Mouse (Mus musculus): Measurements from ENCODE around the gene Me1. TPM values are rescaled to one million over a fixed set of nuclear protein-coding genes. Genes with fewer than 3 reads are reported as not detected.

The Me1 gene
- polyA plus RNA-seq, 1 experiment from 2014 or later = 17.3 TPM

DNA sequence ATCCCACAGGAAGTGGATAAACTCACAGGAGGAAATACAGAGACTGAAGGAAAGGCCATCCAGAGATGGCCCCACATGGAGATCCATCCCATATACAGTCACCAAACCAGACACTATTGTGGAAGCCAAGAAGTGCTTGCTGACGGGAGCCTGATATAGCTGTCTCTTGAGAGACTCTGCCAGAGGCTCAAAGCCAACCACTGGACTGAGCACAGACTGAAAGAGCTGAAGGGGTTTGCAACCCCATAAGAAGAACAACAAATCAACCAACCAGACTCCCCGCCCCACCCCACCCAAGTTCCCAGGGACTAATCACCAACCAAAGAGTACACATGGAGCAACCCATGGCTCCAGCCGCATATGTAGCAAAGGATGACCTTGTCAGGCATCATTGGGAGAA is 19.5 kb downstream of the Me1 start:
- Histone ChIP-seq H3K9me3 (replicated peaks) (no peaks in the 10 kb centered on the region), H3K27me3 (no peaks in the 10 kb centered on the region), H3K4me3 (replicated peaks) (no peak overlapping the region), H3K36me3 (no peaks in the 10 kb centered on the region), H3K4me1 (no peaks in the 10 kb centered on the region), H3K4me2 (no peak overlapping the region), H3K9ac (no peak overlapping the region), H3K27ac (no peak overlapping the region)
- 90% methylated on average over 3 of the region's 3 CpGs for WGBS
- no peak for ATAC-seq (replicated peaks; ENCODE audit: low FRiP score)

GRCm38 (mm10) chr9:86675426-86675825 is 20.3 kb downstream of the Me1 start:
- H3K4me3 ChIP-seq (replicated peaks) = no peak overlapping the region
- 90% methylated on average over 2 of the region's 2 CpGs for WGBS
- no peak overlapping the region for H3K4me2 ChIP-seq
- H3K27ac ChIP-seq = no peak overlapping the region
- H3K4me1 ChIP-seq = no peaks in the 10 kb centered on the region
- no peaks in the 10 kb centered on the region for H3K9me3 ChIP-seq (replicated peaks)
- no peaks in the 10 kb centered on the region for H3K36me3 ChIP-seq
- H3K27me3 ChIP-seq = no peaks in the 10 kb centered on the region
- H3K9ac ChIP-seq = no peak overlapping the region
- ATAC-seq (replicated peaks; ENCODE audit: low FRiP score) = no peak

DNA sequence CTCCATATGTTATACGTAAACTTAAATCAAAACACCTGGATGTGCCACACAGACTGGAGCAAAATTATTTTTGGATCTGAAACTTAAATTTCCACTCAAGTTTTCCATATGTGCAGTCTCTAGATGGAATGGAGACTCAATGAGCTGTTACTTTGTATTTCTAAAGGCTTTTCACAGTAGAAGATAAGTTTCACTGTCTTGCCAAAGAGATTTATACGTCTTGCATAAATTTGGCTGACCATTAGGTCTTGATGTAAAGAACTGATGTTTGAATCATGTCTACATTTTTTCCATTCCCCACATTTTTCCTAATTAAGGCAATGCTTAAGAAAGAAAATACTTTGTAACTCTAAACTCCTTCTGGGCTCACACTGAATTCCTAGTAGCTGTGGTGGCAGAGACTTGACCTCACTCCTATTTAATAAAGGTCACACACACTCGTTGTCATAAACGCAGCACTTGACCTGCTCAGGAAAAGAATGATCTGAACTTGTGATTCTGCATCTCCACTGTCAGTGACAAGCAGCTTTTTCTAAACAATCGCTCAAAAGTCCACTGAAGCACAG is 22.8 kb downstream of the Me1 start:
- H3K4me2 ChIP-seq = no peak overlapping the region
- no peak overlapping the region for H3K9ac ChIP-seq
- 60% methylated on average over 5 of the region's 5 CpGs for WGBS
- no peaks in the 10 kb centered on the region for H3K36me3 ChIP-seq
- H3K9me3 ChIP-seq (replicated peaks) = no peaks in the 10 kb centered on the region
- no peak overlapping the region for H3K4me3 ChIP-seq (replicated peaks)
- no peaks in the 10 kb centered on the region for H3K27me3 ChIP-seq
- H3K4me1 ChIP-seq = no peaks in the 10 kb centered on the region
- no peak overlapping the region for H3K27ac ChIP-seq
- no peak for ATAC-seq (replicated peaks; ENCODE audit: low FRiP score)

DNA sequence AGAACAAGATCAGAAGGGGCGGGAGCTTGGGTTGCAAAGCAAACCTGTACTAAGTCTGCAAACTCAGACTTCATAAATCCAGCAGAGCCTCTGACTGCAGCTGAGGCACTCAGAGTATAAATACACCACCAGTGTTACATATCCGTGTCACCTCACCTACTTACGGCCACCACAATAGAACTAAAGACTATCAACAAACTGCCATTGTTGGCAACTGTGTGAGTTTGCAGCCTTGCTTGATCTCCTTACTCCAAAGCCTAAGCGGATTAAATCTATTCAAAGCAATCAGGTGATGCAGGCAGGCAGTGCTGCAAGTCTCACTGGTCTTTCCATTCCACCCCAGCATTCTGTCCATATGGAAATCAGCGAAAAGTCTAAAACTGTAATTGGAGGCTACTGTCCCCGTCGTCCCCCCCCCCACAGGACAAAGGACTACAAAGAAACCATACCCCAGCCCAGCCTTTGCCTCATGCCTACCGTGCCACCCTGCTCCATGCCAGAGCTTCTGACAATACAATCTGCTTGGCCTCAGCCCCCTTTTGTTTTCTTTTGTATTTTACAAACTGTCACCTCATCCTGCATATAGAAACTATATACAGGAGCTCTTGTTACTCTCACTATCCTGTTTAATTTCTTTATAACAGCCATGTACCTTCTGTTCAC is 27.0 kb downstream of the Me1 start:
- Histone ChIP-seq H3K9me3 (replicated peaks) (no peaks in the 10 kb centered on the region), H3K4me3 (replicated peaks) (no peak overlapping the region), H3K4me2 (no peak overlapping the region), H3K36me3 (no peaks in the 10 kb centered on the region), H3K4me1 (no peaks in the 10 kb centered on the region), H3K9ac (no peak overlapping the region), H3K27me3 (no peaks in the 10 kb centered on the region), H3K27ac (no peak overlapping the region)
- WGBS = 60% methylated on average over 8 of the region's 8 CpGs
- no peak for ATAC-seq (replicated peaks; ENCODE audit: low FRiP score)

DNA sequence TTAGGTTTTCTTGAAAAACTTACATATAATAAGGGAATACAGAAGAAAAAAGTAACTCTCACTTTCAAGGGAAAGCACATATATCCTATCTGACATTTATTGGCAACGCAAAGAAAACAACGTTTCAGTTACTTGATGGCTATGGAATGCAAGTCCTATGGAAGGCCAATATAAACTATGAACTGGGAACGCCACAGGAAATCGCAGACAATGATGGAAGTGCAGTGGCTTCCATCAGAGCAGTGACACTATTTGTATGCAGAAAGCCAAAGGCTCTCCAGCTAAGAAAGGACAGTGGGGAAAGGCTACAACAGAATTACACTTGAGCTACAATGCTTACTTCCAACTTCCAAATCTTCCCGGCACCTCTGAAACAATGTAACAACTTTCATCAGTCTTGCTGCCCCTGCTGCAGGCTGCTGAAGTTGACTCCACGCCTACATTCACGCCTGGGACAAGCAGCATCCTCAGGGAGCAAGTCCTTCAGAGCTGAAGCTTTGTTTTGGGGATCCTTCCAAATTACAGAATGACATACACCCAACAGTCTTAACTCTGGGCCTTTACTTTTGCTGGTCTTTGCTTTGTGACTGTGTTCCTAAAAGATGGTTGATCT is 28.5 kb downstream of the Me1 start:
- Histone ChIP-seq H3K4me2 (no peak overlapping the region), H3K9me3 (replicated peaks) (no peaks in the 10 kb centered on the region), H3K36me3 (no peaks in the 10 kb centered on the region), H3K4me3 (replicated peaks) (no peak overlapping the region), H3K27ac (peak overlapping the region; percentile 58; the same call in 1 of the 2 replicates), H3K4me1 (no peaks in the 10 kb centered on the region), H3K27me3 (no peaks in the 10 kb centered on the region), H3K9ac (no peak overlapping the region)
- ATAC-seq (replicated peaks; ENCODE audit: low FRiP score) = no peak
- 61% methylated on average over 7 of the region's 7 CpGs for WGBS

GRCm38 (mm10) chr9:86661679-86662078 is 34.1 kb downstream of the Me1 start:
- H3K9me3 ChIP-seq (replicated peaks) = no peaks in the 10 kb centered on the region
- 96% methylated on average over 6 of the region's 6 CpGs for WGBS
- no peaks in the 10 kb centered on the region for H3K4me1 ChIP-seq
- no peaks in the 10 kb centered on the region for H3K36me3 ChIP-seq
- H3K27ac ChIP-seq = no peak overlapping the region
- no peak overlapping the region for H3K9ac ChIP-seq
- no peaks in the 10 kb centered on the region for H3K27me3 ChIP-seq
- ATAC-seq (replicated peaks; ENCODE audit: low FRiP score) = no peak
- H3K4me2 ChIP-seq = no peak overlapping the region
- H3K4me3 ChIP-seq (replicated peaks) = no peak overlapping the region

GRCm38 (mm10) chr9:86661266-86661665 is 34.5 kb downstream of the Me1 start:
- 90% methylated on average over 3 of the region's 3 CpGs for WGBS
- ATAC-seq (replicated peaks; ENCODE audit: low FRiP score) = no peak

DNA sequence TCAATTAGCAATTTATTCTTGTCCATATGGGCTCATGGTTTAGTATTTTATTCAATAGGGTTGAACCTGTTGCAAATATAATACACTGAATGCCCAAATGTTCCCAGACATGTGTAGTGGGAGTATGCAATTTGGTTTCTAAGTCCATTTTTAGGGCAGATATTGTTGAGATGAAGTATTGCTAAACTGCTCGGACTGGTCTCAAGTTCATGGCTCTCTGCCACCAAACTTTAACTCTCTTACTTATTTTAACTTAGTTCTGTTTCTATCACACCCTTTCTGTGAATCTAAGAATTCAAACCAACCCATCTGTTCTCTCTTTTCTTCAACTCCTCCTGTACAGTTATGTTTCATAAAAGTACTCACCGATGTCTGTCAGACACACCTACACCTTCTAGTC is 35.4 kb downstream of the Me1 start:
- Histone ChIP-seq H3K27me3 (no peaks in the 10 kb centered on the region), H3K4me1 (no peaks in the 10 kb centered on the region), H3K36me3 (no peaks in the 10 kb centered on the region), H3K4me3 (replicated peaks) (no peak overlapping the region), H3K9me3 (replicated peaks) (no peaks in the 10 kb centered on the region), H3K27ac (no peak overlapping the region), H3K9ac (no peak overlapping the region), H3K4me2 (no peak overlapping the region)
- no peak for ATAC-seq (replicated peaks; ENCODE audit: low FRiP score)
- WGBS = 85% methylated on average over 2 of the region's 2 CpGs

More at GRCm38 (mm10) chr9:86661266-86661665, 34.5 kb downstream of the Me1 start:
- Histone ChIP-seq H3K4me2 (no peak overlapping the region), H3K4me1 (no peaks in the 10 kb centered on the region), H3K9me3 (replicated peaks) (no peaks in the 10 kb centered on the region), H3K27ac (no peak overlapping the region), H3K36me3 (no peaks in the 10 kb centered on the region), H3K9ac (no peak overlapping the region), H3K4me3 (replicated peaks) (no peak overlapping the region), H3K27me3 (no peaks in the 10 kb centered on the region)

DNA sequence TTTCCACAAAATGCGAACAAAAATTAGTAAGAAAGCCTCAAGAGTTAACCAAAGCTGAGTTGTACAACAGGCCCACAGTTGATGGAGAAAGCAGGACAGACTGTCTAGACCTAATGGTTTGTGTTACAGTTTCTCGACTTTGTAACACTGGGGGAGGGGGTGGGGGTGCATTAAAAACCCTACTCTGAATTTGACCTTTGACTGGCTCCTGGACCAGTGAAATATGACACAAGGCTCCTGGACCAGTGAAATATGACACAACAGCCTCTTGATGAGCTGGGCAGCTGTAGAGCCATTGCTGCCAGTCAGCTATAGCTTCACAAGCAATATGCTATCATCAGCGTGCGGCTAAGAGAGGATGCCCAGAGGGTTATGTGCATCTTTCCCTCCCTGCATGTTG is 37.4 kb downstream of the Me1 start:
- Histone ChIP-seq H3K27me3 (no peaks in the 10 kb centered on the region), H3K4me2 (no peak overlapping the region), H3K4me1 (no peaks in the 10 kb centered on the region), H3K4me3 (replicated peaks) (no peak overlapping the region), H3K9ac (no peak overlapping the region), H3K36me3 (no peaks in the 10 kb centered on the region), H3K9me3 (replicated peaks) (no peaks in the 10 kb centered on the region), H3K27ac (no peak overlapping the region)
- no peak for ATAC-seq (replicated peaks; ENCODE audit: low FRiP score)
- 72% methylated on average over 4 of the region's 4 CpGs for WGBS

- H3K36me3 ChIP-seq = no peaks in the 10 kb centered on the region
- H3K4me3 ChIP-seq (replicated peaks) = no peak overlapping the region
- H3K9me3 ChIP-seq (replicated peaks) = no peaks in the 10 kb centered on the region
- no peak for ATAC-seq (replicated peaks; ENCODE audit: low FRiP score)
- no peaks in the 10 kb centered on the region for H3K27me3 ChIP-seq
- H3K4me1 ChIP-seq = no peaks in the 10 kb centered on the region
- H3K4me2 ChIP-seq = no peak overlapping the region
- no peak overlapping the region for H3K27ac ChIP-seq
- H3K9ac ChIP-seq = no peak overlapping the region
- 69% methylated on average over 1 of the region's 1 CpGs for WGBS
These were observed 43.6 kb downstream of the Me1 start for GRCm38 (mm10) chr9:86652194-86652593.

DNA sequence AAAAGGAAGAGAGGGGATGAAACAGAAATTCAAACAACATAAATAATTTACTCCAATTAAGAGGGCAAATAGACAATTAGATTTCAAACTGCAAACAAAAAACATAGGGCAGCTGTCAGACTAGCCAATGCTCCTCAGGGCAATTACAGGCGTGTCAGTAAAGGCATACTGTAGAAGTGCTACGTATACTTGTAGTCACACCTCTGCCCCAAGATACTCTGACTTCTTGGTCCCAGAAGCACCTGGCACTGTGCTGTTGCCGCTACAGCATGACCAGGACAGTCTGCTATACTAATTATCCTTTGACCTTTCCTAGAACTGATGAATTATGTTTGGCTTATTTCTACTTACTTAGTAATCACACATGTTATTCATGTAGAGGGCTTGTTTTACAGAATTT is 44.5 kb downstream of the Me1 start:
- H3K9me3 ChIP-seq (replicated peaks) = no peaks in the 10 kb centered on the region
- 79% methylated on average over 3 of the region's 3 CpGs for WGBS
- H3K36me3 ChIP-seq = no peaks in the 10 kb centered on the region
- no peak overlapping the region for H3K4me2 ChIP-seq
- H3K4me3 ChIP-seq (replicated peaks) = no peak overlapping the region
- no peak for ATAC-seq (replicated peaks; ENCODE audit: low FRiP score)
- H3K27me3 ChIP-seq = no peaks in the 10 kb centered on the region
- no peaks in the 10 kb centered on the region for H3K4me1 ChIP-seq
- H3K9ac ChIP-seq = no peak overlapping the region
- H3K27ac ChIP-seq = no peak overlapping the region

DNA sequence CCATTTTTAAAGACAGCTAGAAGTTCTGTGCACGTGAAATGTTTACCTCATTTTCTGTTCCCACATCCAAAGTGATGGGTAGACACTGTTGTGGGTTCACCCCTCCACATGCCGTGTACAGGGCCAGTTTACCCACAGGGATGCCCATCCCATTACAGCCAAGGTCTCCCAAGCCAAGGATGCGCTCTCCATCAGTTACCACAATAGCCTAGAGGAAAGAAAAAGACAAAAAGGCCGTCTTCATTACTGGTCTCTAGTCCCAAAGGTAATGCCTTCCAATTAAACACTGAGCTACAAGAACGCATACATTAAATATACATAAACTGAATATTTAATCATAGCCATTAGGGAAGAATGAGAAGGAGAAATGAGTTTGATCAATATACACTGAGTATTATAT is 44.9 kb downstream of the Me1 start:
- no peaks in the 10 kb centered on the region for H3K9me3 ChIP-seq (replicated peaks)
- no peaks in the 10 kb centered on the region for H3K4me1 ChIP-seq
- no peak for ATAC-seq (replicated peaks; ENCODE audit: low FRiP score)
- 87% methylated on average over 5 of the region's 5 CpGs for WGBS
- H3K4me3 ChIP-seq (replicated peaks) = no peak overlapping the region
- H3K4me2 ChIP-seq = no peak overlapping the region
- no peaks in the 10 kb centered on the region for H3K36me3 ChIP-seq
- H3K27me3 ChIP-seq = no peaks in the 10 kb centered on the region
- H3K27ac ChIP-seq = no peak overlapping the region
- H3K9ac ChIP-seq = no peak overlapping the region

Data from kidney, embryonic 15.5 days (tissue).